Mouse (Mus musculus) embryonic facial prominence, embryonic 15.5 days (tissue): ENCODE data around the gene Ucp2. TPM values are rescaled to one million over a fixed set of nuclear protein-coding genes. Genes with fewer than 3 reads are reported as not detected.

Experiments
- ATAC-seq: fragments of 200-750 bp; cut with Nextera tagmentation; 2 replicates; pipeline ENCODE4 v1.8.0; 2017; ENCODE audit warnings: low read depth, moderate TSS enrichment; ENCODE audit not compliant: insufficient number of reproducible peaks, low FRiP score, low TSS enrichment
- H3K27ac ChIP-seq: fragments of 300-500 bp; sonication (generic); replicated peaks from 2 replicates; pipeline ENCODE4 v1.5.1; 2015; ENCODE audit warnings: mild to moderate bottlenecking, inconsistent platforms
- H3K27me3 ChIP-seq: fragments of 300-500 bp; sonication (generic); 2 replicates; pipeline ENCODE4 v1.6.1; 2015; ENCODE audit warnings: inconsistent platforms
- H3K36me3 ChIP-seq: fragments of 300-500 bp; sonication (generic); 2 replicates; pipeline ENCODE4 v1.6.1; 2015; ENCODE audit warnings: mild to moderate bottlenecking, inconsistent platforms
- H3K4me1 ChIP-seq: fragments of 300-500 bp; sonication (generic); 2 replicates; pipeline ENCODE4 v1.6.1; 2015; ENCODE audit warnings: inconsistent platforms
- H3K4me2 ChIP-seq: fragments of 300-500 bp; sonication (generic); replicated peaks from 2 replicates; pipeline ENCODE4 v1.6.1; 2015; ENCODE audit warnings: mild to moderate bottlenecking, inconsistent platforms
- H3K4me3 ChIP-seq: fragments of 300-500 bp; sonication (generic); replicated peaks from 2 replicates; pipeline ENCODE4 v1.5.1; 2015; ENCODE audit warnings: mild to moderate bottlenecking, inconsistent platforms
- H3K9ac ChIP-seq: fragments of 300-500 bp; sonication (generic); 2 replicates; pipeline ENCODE4 v1.6.1; 2015; ENCODE audit warnings: inconsistent platforms
- H3K9me3 ChIP-seq: fragments of 300-500 bp; sonication (generic); replicated peaks from 2 replicates; pipeline ENCODE4 v1.6.1; 2016; ENCODE audit warnings: inconsistent platforms
- WGBS: fragments of 180-500 bp; shearing (Covaris S2); methylation state at CpG from one replicate; pipeline ENCODE4 v1.1.7; 2015; 5-methylcytosine and 5-hydroxymethylcytosine counted together
- polyA plus RNA-seq: library from polyadenylated mRNA; unstranded; fragments of >200 nt; fragmentation: Nextera tagmentation; extraction: Ambion mirVana; gene quantifications from 2 replicates; pipeline ENCODE4 v1.2.1, GENCODE M21; 2015

Ucp2 gene
- polyA plus RNA-seq = 227 and 228 TPM in 2 replicates

DNA sequence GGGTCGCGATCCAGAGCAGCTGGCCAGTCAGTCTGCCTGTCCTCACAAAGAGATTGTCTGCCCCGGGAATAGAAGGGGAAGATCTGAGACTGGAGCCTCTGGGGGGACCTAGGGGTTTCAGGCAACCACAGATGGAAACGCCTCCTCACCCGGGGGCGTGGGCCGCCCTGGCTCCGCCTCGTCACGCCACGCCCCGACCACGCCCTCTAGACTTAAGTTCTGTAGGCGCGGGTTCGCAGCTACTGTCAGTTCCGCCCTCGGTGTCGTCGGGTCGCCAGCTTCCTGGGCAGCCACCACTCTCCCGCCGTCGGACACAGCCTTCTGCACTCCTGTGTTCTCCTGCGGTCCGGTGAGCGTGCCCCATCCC lies at the start of gene Ucp2:
Ucp2 (plus strand) TSS at position 221 of the 367 bp plus-strand sequence.
- WGBS = under 1% methylated on average over 22 of the region's 27 CpGs
- peak within 1 kb of the TSS; percentile 13; the same call in 1 of the 2 replicates for H3K9ac ChIP-seq
- H3K4me1 ChIP-seq = peaks cover 46% of the 10 kb centered on the region
- peak within 1 kb of the TSS; percentile 52 for H3K4me3 ChIP-seq
- H3K27ac ChIP-seq = peak within 1 kb of the TSS; percentile 56
- no peaks in the 10 kb centered on the region for H3K9me3 ChIP-seq
- H3K36me3 ChIP-seq = peaks cover 14% of the 10 kb centered on the region; the same call in 1 of the 2 replicates
- H3K4me2 ChIP-seq = peak within 1 kb of the TSS; percentile 93
- H3K27me3 ChIP-seq = 0 out of 2 replicates have a peak, but pooled peaks cover 2% of the 10 kb centered on the region
- ATAC-seq = peak; percentile 70

GRCm38 (mm10) chr7:100443728-100444127 lies 49.4 kb upstream of the Ucp2 start:
- Histone ChIP-seq H3K36me3 (peaks cover 61% of the 10 kb centered on the region), H3K9ac (no peak overlapping the region), H3K27ac (no peak overlapping the region), H3K4me3 (no peak overlapping the region), H3K4me2 (no peak overlapping the region), H3K9me3 (no peaks in the 10 kb centered on the region), H3K4me1 (no peaks in the 10 kb centered on the region), H3K27me3 (no peaks in the 10 kb centered on the region)
- ATAC-seq = no peak
- 77% methylated on average over 4 of the region's 4 CpGs for WGBS

DNA sequence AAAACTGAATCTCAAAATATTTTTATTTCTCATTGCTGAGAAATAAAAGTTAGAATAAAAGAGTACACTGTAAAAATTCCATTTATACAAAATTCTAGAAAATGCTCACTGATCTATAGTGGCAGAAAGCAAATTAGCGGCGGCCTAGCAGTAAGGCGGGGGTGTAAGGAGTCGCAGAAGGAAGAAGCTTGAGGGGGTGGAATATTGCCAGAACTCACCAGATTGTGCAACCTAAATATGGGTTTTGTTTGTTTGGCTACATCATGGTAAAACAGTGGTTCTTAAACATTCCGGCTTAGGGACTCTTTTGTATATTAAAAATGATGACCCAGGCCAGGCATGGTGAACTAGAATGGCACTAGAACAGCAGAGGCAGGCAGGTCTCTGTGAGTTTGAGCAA lies 46.9 kb upstream of the Ucp2 start:
- no peaks in the 10 kb centered on the region for H3K4me1 ChIP-seq
- H3K36me3 ChIP-seq = peaks cover 74% of the 10 kb centered on the region
- 93% methylated on average over 5 of the region's 5 CpGs for WGBS
- no peak overlapping the region for H3K4me2 ChIP-seq
- H3K9me3 ChIP-seq = no peaks in the 10 kb centered on the region
- no peaks in the 10 kb centered on the region for H3K27me3 ChIP-seq
- no peak for ATAC-seq
- no peak overlapping the region for H3K9ac ChIP-seq
- H3K4me3 ChIP-seq = no peak overlapping the region
- H3K27ac ChIP-seq = no peak overlapping the region

DNA sequence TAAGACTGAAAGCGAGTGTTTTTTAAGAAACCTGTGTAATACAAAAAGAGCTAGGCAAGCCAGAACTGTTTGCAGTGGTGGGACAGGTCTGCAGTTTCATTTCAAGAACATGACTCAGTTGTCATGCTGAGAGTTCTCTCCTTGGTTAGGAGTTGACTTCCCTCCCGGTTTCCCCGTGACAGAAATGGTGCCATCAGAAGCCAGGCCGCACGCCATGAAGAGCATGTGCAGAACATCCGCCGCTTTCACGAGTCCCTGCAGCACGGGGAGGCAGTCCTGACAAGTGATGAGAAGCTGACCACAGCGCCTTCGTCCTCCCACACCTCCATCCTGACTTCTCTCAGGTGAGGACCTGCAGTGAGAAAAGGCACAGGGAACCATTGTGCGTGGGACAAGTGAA lies 44.6 kb upstream of the Ucp2 start:
- H3K4me2 ChIP-seq = no peak overlapping the region
- 90% methylated on average over 12 of the region's 12 CpGs for WGBS

DNA sequence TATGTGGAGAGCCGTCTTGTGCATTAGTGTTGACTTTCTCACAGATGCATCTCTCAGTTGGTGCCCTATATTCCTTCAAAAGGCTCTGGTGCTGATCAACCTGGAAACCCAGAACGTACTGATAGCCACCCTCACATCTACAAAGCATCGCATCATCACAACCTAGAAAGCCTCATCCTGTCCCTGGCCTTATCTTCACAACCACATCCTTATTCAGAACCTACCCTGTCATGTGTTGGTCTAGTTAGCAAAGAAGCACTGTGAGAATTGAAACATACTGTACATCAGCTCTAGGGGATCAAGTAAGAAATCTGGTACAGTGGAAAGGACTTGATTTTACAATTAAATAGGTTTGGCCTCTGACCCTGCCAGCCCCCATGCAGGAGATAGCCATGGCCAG lies 44.2 kb upstream of the Ucp2 start:
- WGBS = 99% methylated on average over 3 of the region's 3 CpGs
- H3K36me3 ChIP-seq = peaks cover 76% of the 10 kb centered on the region
- no peak for ATAC-seq

More for the DNA sequence above, 44.6 kb upstream of the Ucp2 start:
- no peaks in the 10 kb centered on the region for H3K27me3 ChIP-seq
- no peak for ATAC-seq
- no peak overlapping the region for H3K9ac ChIP-seq
- H3K9me3 ChIP-seq = no peaks in the 10 kb centered on the region
- H3K27ac ChIP-seq = no peak overlapping the region
- peaks cover 75% of the 10 kb centered on the region for H3K36me3 ChIP-seq
- H3K4me1 ChIP-seq = no peaks in the 10 kb centered on the region
- H3K4me3 ChIP-seq = no peak overlapping the region

GRCm38 (mm10) chr7:100458153-100458552 lies 35.0 kb upstream of the Ucp2 start:
- WGBS = 77% methylated on average over 1 of the region's 1 CpGs

More for the DNA sequence above, 44.2 kb upstream of the Ucp2 start:
- Histone ChIP-seq H3K27ac (no peak overlapping the region), H3K4me1 (no peaks in the 10 kb centered on the region), H3K9ac (no peak overlapping the region), H3K4me2 (no peak overlapping the region), H3K27me3 (no peaks in the 10 kb centered on the region), H3K9me3 (no peaks in the 10 kb centered on the region), H3K4me3 (no peak overlapping the region)

GRCm38 (mm10) chr7:100459862-100460261 lies 33.3 kb upstream of the Ucp2 start:
- no peak for ATAC-seq
- H3K27ac ChIP-seq = no peak overlapping the region
- H3K4me3 ChIP-seq = no peak overlapping the region
- H3K4me1 ChIP-seq = peaks cover 3% of the 10 kb centered on the region; the same call in 1 of the 2 replicates
- no peaks in the 10 kb centered on the region for H3K27me3 ChIP-seq
- no peak overlapping the region for H3K4me2 ChIP-seq
- WGBS = 94% methylated on average over 3 of the region's 3 CpGs
- H3K9me3 ChIP-seq = no peaks in the 10 kb centered on the region
- peaks cover 45% of the 10 kb centered on the region for H3K36me3 ChIP-seq
- H3K9ac ChIP-seq = no peak overlapping the region

More at GRCm38 (mm10) chr7:100458153-100458552, 35.0 kb upstream of the Ucp2 start:
- peaks cover 59% of the 10 kb centered on the region for H3K36me3 ChIP-seq
- no peak overlapping the region for H3K9ac ChIP-seq
- no peak for ATAC-seq
- no peaks in the 10 kb centered on the region for H3K9me3 ChIP-seq
- H3K4me3 ChIP-seq = no peak overlapping the region
- no peaks in the 10 kb centered on the region for H3K27me3 ChIP-seq
- H3K27ac ChIP-seq = no peak overlapping the region
- H3K4me2 ChIP-seq = no peak overlapping the region
- no peaks in the 10 kb centered on the region for H3K4me1 ChIP-seq

DNA sequence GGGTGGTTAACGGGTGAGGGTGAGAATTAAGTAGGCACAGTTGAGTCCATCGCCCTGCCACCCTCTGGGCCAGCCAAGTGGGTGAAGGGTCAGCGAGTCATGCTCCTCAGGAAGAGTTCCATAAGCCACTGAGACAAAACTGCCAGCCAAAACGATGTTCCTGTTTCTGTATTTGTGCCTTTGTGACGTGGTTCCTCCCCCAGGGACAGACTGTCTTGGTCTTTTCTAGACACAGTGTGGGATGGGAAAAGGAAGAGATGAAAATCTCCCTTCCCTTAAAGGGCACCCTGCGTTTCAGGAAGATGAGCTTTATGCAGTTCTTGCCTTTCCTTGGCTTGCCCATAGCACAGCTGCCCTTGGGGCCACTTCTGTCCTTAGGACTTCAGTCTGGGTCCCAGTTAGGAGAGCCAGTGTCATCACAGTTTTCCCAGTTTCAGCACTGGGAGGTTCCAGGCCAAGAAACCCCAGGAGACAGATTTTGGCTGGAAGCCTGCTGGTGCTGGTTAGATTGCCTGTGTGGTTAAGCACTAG lies 31.5 kb upstream of the Ucp2 start:
- H3K27me3 ChIP-seq = no peaks in the 10 kb centered on the region
- H3K9me3 ChIP-seq = no peaks in the 10 kb centered on the region
- peaks cover 30% of the 10 kb centered on the region for H3K36me3 ChIP-seq
- WGBS = 76% methylated on average over 6 of the region's 6 CpGs
- H3K9ac ChIP-seq = no peak overlapping the region
- H3K4me2 ChIP-seq = no peak overlapping the region
- H3K4me1 ChIP-seq = peaks cover 12% of the 10 kb centered on the region
- no peak for ATAC-seq
- H3K27ac ChIP-seq = no peak overlapping the region
- no peak overlapping the region for H3K4me3 ChIP-seq

DNA sequence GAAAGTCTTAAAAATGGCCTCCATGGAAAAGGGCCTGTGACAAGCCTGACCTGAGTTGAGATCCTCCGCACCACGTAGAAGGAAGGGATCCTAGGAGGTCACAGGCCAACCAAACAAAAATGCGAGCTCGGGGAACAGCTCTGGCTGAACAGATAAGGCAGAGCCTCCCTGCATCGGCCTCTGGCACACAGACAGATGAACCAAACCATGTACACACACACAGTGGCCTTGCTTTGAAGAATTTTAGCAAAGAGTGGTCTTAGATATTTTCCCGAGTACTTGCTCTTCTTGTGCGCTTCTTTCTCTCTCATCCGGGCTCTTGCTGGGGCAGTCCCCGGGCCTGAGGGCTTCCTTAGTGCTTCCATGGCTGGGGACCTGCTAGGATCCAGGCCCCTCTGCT lies 29.9 kb upstream of the Ucp2 start:
- Histone ChIP-seq H3K27ac (no peak overlapping the region), H3K27me3 (no peaks in the 10 kb centered on the region), H3K4me3 (no peak overlapping the region), H3K36me3 (peaks cover 30% of the 10 kb centered on the region), H3K4me2 (no peak overlapping the region), H3K9me3 (no peaks in the 10 kb centered on the region), H3K9ac (no peak overlapping the region), H3K4me1 (peaks cover 12% of the 10 kb centered on the region)
- 71% methylated on average over 9 of the region's 9 CpGs for WGBS
- no peak for ATAC-seq

GRCm38 (mm10) chr7:100463757-100464156 lies 29.4 kb upstream of the Ucp2 start:
- Histone ChIP-seq H3K27ac (no peak overlapping the region), H3K27me3 (no peaks in the 10 kb centered on the region), H3K9ac (no peak overlapping the region), H3K4me1 (peaks cover 12% of the 10 kb centered on the region), H3K4me3 (no peak overlapping the region), H3K9me3 (no peaks in the 10 kb centered on the region), H3K4me2 (no peak overlapping the region), H3K36me3 (peaks cover 34% of the 10 kb centered on the region)
- no peak for ATAC-seq
- 59% methylated on average over 10 of the region's 10 CpGs for WGBS

- WGBS = 81% methylated on average over 7 of the region's 7 CpGs
- Histone ChIP-seq H3K9ac (no peak overlapping the region), H3K4me1 (peaks cover 12% of the 10 kb centered on the region), H3K27ac (no peak overlapping the region), H3K9me3 (no peaks in the 10 kb centered on the region), H3K27me3 (no peaks in the 10 kb centered on the region), H3K4me2 (no peak overlapping the region), H3K36me3 (peaks cover 35% of the 10 kb centered on the region), H3K4me3 (no peak overlapping the region)
- no peak for ATAC-seq
These were observed 28.9 kb upstream of the Ucp2 start for GRCm38 (mm10) chr7:100464248-100464647.

GRCm38 (mm10) chr7:100465248-100465647 lies 27.9 kb upstream of the Ucp2 start:
- H3K4me3 ChIP-seq = no peak overlapping the region
- no peaks in the 10 kb centered on the region for H3K9me3 ChIP-seq
- ATAC-seq = peak; percentile 12; the same call in 1 of the 2 replicates
- 64% methylated on average over 4 of the region's 4 CpGs for WGBS
- peaks cover 12% of the 10 kb centered on the region for H3K4me1 ChIP-seq
- 0 out of 2 replicates have a peak overlapping the region, but pooled peaks have one; percentile 8 for H3K4me2 ChIP-seq
- H3K27ac ChIP-seq = peak overlapping the region; percentile 75
- H3K9ac ChIP-seq = no peak overlapping the region
- peaks cover 33% of the 10 kb centered on the region for H3K36me3 ChIP-seq
- no peaks in the 10 kb centered on the region for H3K27me3 ChIP-seq
